Mouse (Mus musculus) MEL (cell line): ENCODE data around the gene Map3k4.

Experiments
- CHD1 ChIP-seq: IDR thresholded peaks from 2 replicates; pipeline ENCODE4 v1.6.1; 2012; ENCODE audit warnings: low read depth, mild to moderate bottlenecking, inconsistent platforms, low read length, improper control_type of control experiment
- CTCF ChIP-seq, 3 experiments: IDR thresholded peaks in 2 of 3; conservative IDR thresholded peaks in 1 of 3; 2 replicates each; pipeline ENCODE4 v1.5.1; 2011 to 2012; ENCODE audit warnings: low read length in 3 of 3, low read depth in 2 of 3, mild to moderate bottlenecking in 2 of 3, improper control_type of control experiment in 1 of 3, inconsistent platforms in 1 of 3, mixed read lengths in 1 of 3, moderate library complexity in 1 of 3; ENCODE audit not compliant: control insufficient read depth in 1 of 3, insufficient read depth in 1 of 3, poor library complexity in 1 of 3, severe bottlenecking in 1 of 3
- ETS1 ChIP-seq: IDR thresholded peaks from 2 replicates; pipeline ENCODE4 v1.6.1; 2012; ENCODE audit warnings: low read depth, mild to moderate bottlenecking, inconsistent platforms, low read length, improper control_type of control experiment, moderate library complexity
- MAFK ChIP-seq: IDR thresholded peaks from 2 replicates; pipeline ENCODE4 v1.6.1; 2011; ENCODE audit warnings: low read depth, mild to moderate bottlenecking, low read length, improper control_type of control experiment, borderline replicate concordance
- MYB ChIP-seq: IDR thresholded peaks from 2 replicates; pipeline ENCODE4 v1.6.1; 2011; ENCODE audit warnings: mild to moderate bottlenecking, low read depth, low read length, improper control_type of control experiment
- POLR2A ChIP-seq, 2 experiments: IDR thresholded peaks; 2 replicates each; pipeline ENCODE4 v1.6.1; 2011 to 2012; ENCODE audit warnings: low read length in 2 of 2, mild to moderate bottlenecking in 2 of 2, control low read depth in 1 of 2, improper control_type of control experiment in 1 of 2, low read depth in 1 of 2, moderate library complexity in 1 of 2; ENCODE audit not compliant: control insufficient read depth in 1 of 2, insufficient read depth in 1 of 2, poor library complexity in 1 of 2

DNA sequence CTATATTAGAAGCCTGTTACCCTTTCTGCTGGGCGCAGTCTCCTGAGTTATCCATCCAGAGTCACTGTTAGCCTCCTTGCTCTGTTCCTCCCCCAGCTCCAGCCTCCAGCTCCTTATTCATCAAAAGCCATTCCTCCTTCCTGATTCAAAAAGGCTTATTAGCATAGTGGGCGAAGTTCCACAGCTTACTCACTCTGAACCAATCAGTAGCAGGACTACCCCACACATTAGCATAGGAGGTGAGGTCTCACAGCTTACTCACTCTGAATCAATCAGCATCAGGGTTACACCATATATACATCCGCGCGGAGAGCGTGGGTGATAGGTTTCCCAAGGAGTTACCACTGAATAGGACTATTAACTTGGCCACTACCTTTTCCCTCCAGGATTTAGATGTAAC is 106.3 kb downstream of the Map3k4 start:
- TF ChIP-seq POLR2A (IDR thresholded peaks at IDR 0.05; ENCODE audit: control insufficient read depth in 1 of 2, insufficient read depth in 1 of 2, low read depth in 1 of 2, low read length in 2 of 2, poor library complexity in 1 of 2) (no peak), CHD1 (no peak), CTCF (IDR thresholded peaks at IDR 0.05 in 2 of 3, conservative IDR thresholded peaks at IDR 0.05 in 1 of 3; ENCODE audit: control insufficient read depth in 1 of 3, insufficient read depth in 1 of 3, low read depth in 2 of 3, low read length in 3 of 3, poor library complexity in 1 of 3, severe bottlenecking in 1 of 3) (no peak), MAFK (no peak), ETS1 (no peak), MYB (no peak)
